Mouse (Mus musculus): ENCODE measurements around the gene Tspear. TPM values are rescaled to one million over a fixed set of nuclear protein-coding genes. Genes with fewer than 3 reads are reported as not detected.

Gene Tspear
- total and polyA plus RNA-seq, 3 experiments = 1.8 to 3.8 TPM; not detected in 1

DNA sequence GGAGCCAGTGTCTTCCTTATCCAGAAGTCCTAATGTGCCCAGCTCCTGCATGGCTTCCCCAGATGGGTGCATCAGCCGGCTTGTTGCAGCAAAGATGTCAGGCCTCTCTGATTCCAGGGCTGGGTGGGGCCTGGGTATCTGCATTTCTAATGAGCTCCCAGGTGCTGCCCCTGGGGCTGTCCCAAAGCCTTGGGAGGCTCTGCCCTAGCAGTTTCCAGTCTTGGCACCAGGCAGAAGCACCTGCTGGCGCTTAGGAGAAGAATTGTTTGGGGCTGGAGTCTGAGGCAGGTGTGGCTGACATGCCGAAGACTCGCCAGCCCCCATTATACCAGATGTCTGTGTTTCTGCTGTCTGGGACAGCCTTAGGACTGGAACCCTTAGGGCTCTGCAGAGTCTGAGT lies 15.7 kb upstream of the Tspear start:
- H3K27me3 ChIP-seq (ENCODE audit: control insufficient read depth in 1 of 2, insufficient read depth in 2 of 2, low read length in 2 of 2) = no peaks in the 10 kb centered on the region
- peaks cover 0 to 11% of the 10 kb centered on the region in 2 experiments; a peak in 2 of 4 replicates for H3K4me1 ChIP-seq (ENCODE audit: control insufficient read depth in 1 of 2, insufficient read depth in 2 of 2, low read length in 2 of 2)
- DNase-seq (ENCODE audit: low read depth, low spot score) = no peak
- TF ChIP-seq MAFK (IDR thresholded peaks at IDR 0.05; ENCODE audit: borderline replicate concordance, low read depth, low read length) = no peak
- no peak for TF ChIP-seq POLR2A (IDR thresholded peaks at IDR 0.05; ENCODE audit: control insufficient read depth in 1 of 2, insufficient read depth in 1 of 2, low read depth in 1 of 2, low read length in 2 of 2, poor library complexity in 1 of 2)
- TF ChIP-seq TBP (IDR thresholded peaks at IDR 0.05; ENCODE audit: low read depth, low read length) = no peak
- TF ChIP-seq MEF2A (IDR thresholded peaks at IDR 0.05; ENCODE audit: extremely low read depth, insufficient replicate concordance, low read depth, low read length, poor library complexity, severe bottlenecking) = no peak
- TF ChIP-seq ZKSCAN1 (IDR thresholded peaks at IDR 0.05; ENCODE audit: low read depth, low read length) = no peak
- no peak for TF ChIP-seq SMC3 (IDR thresholded peaks at IDR 0.05; ENCODE audit: low read depth, low read length)
- TF ChIP-seq JUND (IDR thresholded peaks at IDR 0.05; ENCODE audit: low read depth, low read length) = no peak
- TF ChIP-seq NRF1 (IDR thresholded peaks at IDR 0.05; ENCODE audit: insufficient read depth, low read depth, low read length, poor library complexity, severe bottlenecking) = no peak
- TF ChIP-seq ETS1 (IDR thresholded peaks at IDR 0.05; ENCODE audit: low read depth, low read length) = no peak
- TF ChIP-seq GABPA (IDR thresholded peaks at IDR 0.05; ENCODE audit: low read depth, low read length) = no peak
- no peak for TF ChIP-seq ZMIZ1 (IDR thresholded peaks at IDR 0.05; ENCODE audit: low read depth, low read length)
- TF ChIP-seq POLR2AphosphoS2 (IDR thresholded peaks at IDR 0.05; ENCODE audit: low read length) = no peak
- no peak for TF ChIP-seq MYB (IDR thresholded peaks at IDR 0.05; ENCODE audit: low read depth, low read length)
- TF ChIP-seq MAX (IDR thresholded peaks at IDR 0.05; ENCODE audit: low read length) = no peak
- TF ChIP-seq USF1 (IDR thresholded peaks at IDR 0.05; ENCODE audit: low read depth, low read length) = no peak
- TF ChIP-seq E2F4 (IDR thresholded peaks at IDR 0.05; ENCODE audit: borderline replicate concordance, low read depth, low read length) = no peak
- TF ChIP-seq MAZ (IDR thresholded peaks at IDR 0.05; ENCODE audit: low read depth, low read length) = no peak
- TF ChIP-seq CTCF (IDR thresholded peaks at IDR 0.05 in 2 of 3, conservative IDR thresholded peaks at IDR 0.05 in 1 of 3; ENCODE audit: control insufficient read depth in 1 of 3, insufficient read depth in 1 of 3, low read depth in 2 of 3, low read length in 3 of 3, poor library complexity in 1 of 3, severe bottlenecking in 1 of 3) = no peak
- TF ChIP-seq ZC3H11A (IDR thresholded peaks at IDR 0.05; ENCODE audit: low read depth, low read length) = no peak
- no peak for TF ChIP-seq POLR2AphosphoS5 (IDR thresholded peaks at IDR 0.05; ENCODE audit: borderline replicate concordance, low read depth, low read length)
- no peak overlapping the region for H3K4me3 ChIP-seq (ENCODE audit: control insufficient read depth in 1 of 2, insufficient read depth in 1 of 2, low read depth in 2 of 2, low read length in 2 of 2)
- peaks cover 0 to 11% of the 10 kb centered on the region in 2 experiments; a peak in 2 of 4 replicates for H3K36me3 ChIP-seq (ENCODE audit: control insufficient read depth in 1 of 2, insufficient read depth in 2 of 2, low read length in 2 of 2)
- H3K9ac ChIP-seq (ENCODE audit: control insufficient read depth, low read depth, low read length, poor library complexity, severe bottlenecking) = no peak overlapping the region
- H3K9me3 ChIP-seq (replicated peaks; ENCODE audit: insufficient read depth, low read length) = no peaks in the 10 kb centered on the region
- no peaks in the 10 kb centered on the region for H3K79me2 ChIP-seq (ENCODE audit: control insufficient read depth, insufficient read depth, low read length, poor library complexity)
- no peak overlapping the region for H3K27ac ChIP-seq (ENCODE audit: control insufficient read depth, low read depth, low read length)

DNA sequence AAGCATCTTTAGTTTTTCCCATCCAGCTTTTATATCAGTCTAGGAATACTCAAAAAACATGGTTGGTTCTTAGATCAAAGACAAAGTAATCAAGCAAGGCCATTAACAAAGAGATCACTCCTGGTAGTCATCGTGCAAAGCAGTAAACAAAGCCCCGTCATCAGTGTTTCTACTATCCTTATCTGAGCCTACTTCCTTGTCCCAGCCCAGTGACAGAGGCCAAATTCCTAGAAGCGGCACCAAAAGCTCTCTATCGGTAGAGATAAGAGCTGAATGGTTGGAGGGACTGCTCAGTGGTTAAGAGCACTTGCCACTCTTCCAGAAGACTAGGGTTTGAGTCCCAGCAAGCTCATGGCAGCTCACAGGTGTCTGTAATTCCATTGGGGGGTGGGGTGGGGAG lies 14.8 kb upstream of the Tspear start:
- Histone ChIP-seq H3K4me3 (ENCODE audit: control insufficient read depth in 1 of 2, insufficient read depth in 1 of 2, low read depth in 2 of 2, low read length in 2 of 2) (no peak overlapping the region), H3K27ac (ENCODE audit: control insufficient read depth, low read depth, low read length) (peak overlapping the region; percentile 60), H3K4me1 (ENCODE audit: control insufficient read depth in 1 of 2, insufficient read depth in 2 of 2, low read length in 2 of 2) (peaks cover 0 to 11% of the 10 kb centered on the region in 2 experiments; a peak in 2 of 4 replicates), H3K27me3 (ENCODE audit: control insufficient read depth in 1 of 2, insufficient read depth in 2 of 2, low read length in 2 of 2) (no peaks in the 10 kb centered on the region), H3K9me3 (replicated peaks; ENCODE audit: insufficient read depth, low read length) (no peaks in the 10 kb centered on the region), H3K36me3 (ENCODE audit: control insufficient read depth in 1 of 2, insufficient read depth in 2 of 2, low read length in 2 of 2) (peaks cover 0 to 11% of the 10 kb centered on the region in 2 experiments; a peak in 2 of 4 replicates), H3K9ac (ENCODE audit: control insufficient read depth, low read depth, low read length, poor library complexity, severe bottlenecking) (no peak overlapping the region), H3K79me2 (ENCODE audit: control insufficient read depth, insufficient read depth, low read length, poor library complexity) (no peaks in the 10 kb centered on the region)
- peak; percentile 85 for DNase-seq (ENCODE audit: low read depth, low spot score)
- TF ChIP-seq ZKSCAN1 (IDR thresholded peaks at IDR 0.05; ENCODE audit: low read depth, low read length) = no peak
- peak; percentile 34; the same call in 1 of the 2 replicates for TF ChIP-seq MYC (IDR thresholded peaks at IDR 0.05; ENCODE audit: low read depth, low read length)
- TF ChIP-seq ETS1 (IDR thresholded peaks at IDR 0.05; ENCODE audit: low read depth, low read length) = peak; percentile 89
- TF ChIP-seq RCOR1 (IDR thresholded peaks at IDR 0.05; ENCODE audit: low read depth, low read length) = peak; percentile 76
- TF ChIP-seq MYB (IDR thresholded peaks at IDR 0.05; ENCODE audit: low read depth, low read length) = no peak
- no peak for TF ChIP-seq POLR2A (IDR thresholded peaks at IDR 0.05; ENCODE audit: control insufficient read depth in 1 of 2, insufficient read depth in 1 of 2, low read depth in 1 of 2, low read length in 2 of 2, poor library complexity in 1 of 2)
- TF ChIP-seq GATA1 (IDR thresholded peaks at IDR 0.05; ENCODE audit: low read depth, low read length) = peak; percentile 97
- TF ChIP-seq NELFE (IDR thresholded peaks at IDR 0.05; ENCODE audit: low read depth, low read length) = no peak
- no peak for TF ChIP-seq MAX (IDR thresholded peaks at IDR 0.05; ENCODE audit: low read length)
- TF ChIP-seq CHD1 (IDR thresholded peaks at IDR 0.05; ENCODE audit: low read depth, low read length) = no peak
- peak; percentile 91 for TF ChIP-seq SIN3A (IDR thresholded peaks at IDR 0.05; ENCODE audit: low read length)
- TF ChIP-seq SMC3 (IDR thresholded peaks at IDR 0.05; ENCODE audit: low read depth, low read length) = no peak
- peak; percentile 54 for TF ChIP-seq TAL1 (IDR thresholded peaks at IDR 0.05; ENCODE audit: low read length)
- TF ChIP-seq ELF1 (IDR thresholded peaks at IDR 0.05; ENCODE audit: low read depth, low read length) = peak; percentile 73
- TF ChIP-seq GABPA (IDR thresholded peaks at IDR 0.05; ENCODE audit: low read depth, low read length) = no peak
- no peak for TF ChIP-seq MAZ (IDR thresholded peaks at IDR 0.05; ENCODE audit: low read depth, low read length)
- no peak for TF ChIP-seq ZNF384 (IDR thresholded peaks at IDR 0.05; ENCODE audit: low read depth, low read length)
- TF ChIP-seq E2F4 (IDR thresholded peaks at IDR 0.05; ENCODE audit: borderline replicate concordance, low read depth, low read length) = no peak
- no peak for TF ChIP-seq RAD21 (IDR thresholded peaks at IDR 0.05; ENCODE audit: low read depth, low read length)
- TF ChIP-seq TBP (IDR thresholded peaks at IDR 0.05; ENCODE audit: low read depth, low read length) = 0 out of 2 replicates have a peak, but pooled peaks have one; percentile 12
- TF ChIP-seq ZMIZ1 (IDR thresholded peaks at IDR 0.05; ENCODE audit: low read depth, low read length) = no peak
